18 mouse cellular contexts compared by ENCODE assay signal in genomic region chr5:148404548-148404947, GRCm38 (mm10). TPM values are rescaled to one million over a fixed set of nuclear protein-coding genes. Genes with fewer than 3 reads are reported as not detected.
DNase-seq lines count a peak whose midpoint lies in the region; ATAC-seq lines count a peak whose summit lies in the region.
"Had no signal": no experiment of that assay in that cellular context is flagged by ENCODE, and none has a peak within 500 bp of the region (broad histone marks: within the 10 kb centered on the region; RNA-seq: fewer than 3 reads in every experiment).

No protein-coding gene starts in this region.

- DNase-seq in spleen, postnatal 36 days (ENCODE audit: low spot score in 2 of 2): peak; percentile 24 to 29
- no peak for DNase-seq in spleen, adult 18-20 months
- DNase-seq in MEL-GATA-1-ER (ENCODE audit: extremely low read depth, low read depth): peak; percentile 65
- no peak for DNase-seq in c-Kit-positive CD71-positive TER-119-positive erythroid progenitor cells, embryonic 14.5 days (ENCODE audit: low spot score)
- DNase-seq in lung, postnatal 10 days: no peak
- DNase-seq: adrenal gland, adult 2 months; adrenal gland, postnatal 14 days; cerebellum, adult 11-12 months; cerebellum, adult 8-10 months; cerebellum, postnatal 10 days; cerebellum, postnatal 36 days; gastrocnemius, postnatal 25 days; heart, postnatal 36 days; kidney, adult 11 months had no signal

- ATAC-seq in megakaryocyte progenitor cell, adult 5-6 weeks (replicated peaks; ENCODE audit: poor library complexity): peak; percentile 19; the same call in 1 of the 2 replicates
- ATAC-seq: forebrain, embryonic 15.5 days; hindbrain, embryonic 16.5 days; intestine, embryonic 15.5 days had no signal

RNA-seq across cellular contexts. Expression of gene Slc7a1, which starts 4.8 kb away (rescaled TPM):
- 36.0 and 37.7 TPM in 2 replicates for total RNA-seq in megakaryocyte progenitor cell, adult 5-6 weeks (2015)
- 14.9 and 15.3 TPM in 2 replicates for total RNA-seq in megakaryocyte progenitor cell, adult 5-6 weeks (2017)

Comparison
In these comparisons a context has a peak if more than half of its experiments do, and no peak if none do; other contexts are left out.
1. DNase-seq: peak in spleen, postnatal 36 days (2 of 2) and MEL-GATA-1-ER (single experiment); none in spleen, adult 18-20 months (0 of 2), c-Kit-positive CD71-positive TER-119-positive erythroid progenitor cells, embryonic 14.5 days (single experiment) and lung, postnatal 10 days (single experiment).